Mouse (Mus musculus) T-helper 1 cell (primary cell): ENCODE data around the gene Rbfox1.

Source experiments
- in situ Hi-C: fragments of 300-600 bp; cut with MboI, MseI; formaldehyde crosslinking; loops from one replicate; pipeline ENCODE4 v1.15.1; 2025; ENCODE audit warnings: high pct_unique_total_duplicates

Rbfox1 gene

DNA sequence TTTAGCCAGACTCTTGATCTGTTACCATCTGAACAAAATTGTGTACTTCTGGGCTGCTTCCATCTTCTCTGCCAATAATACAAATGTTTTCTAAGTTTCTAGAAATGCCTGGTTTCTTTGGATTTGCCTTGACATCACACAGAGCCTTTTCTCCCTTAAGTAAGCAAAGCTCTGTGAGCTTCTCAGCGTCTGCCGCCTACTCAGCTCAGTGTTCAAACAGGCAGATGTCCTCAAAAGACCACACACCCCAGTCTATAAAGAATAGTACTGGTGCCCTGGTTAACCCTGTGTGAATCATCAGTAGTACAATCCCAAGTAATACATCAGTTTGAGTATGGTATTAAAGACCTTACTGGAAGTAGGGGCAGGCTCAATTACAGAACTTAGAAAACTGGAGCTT, 1322.4 kb downstream of the Rbfox1 start:
- in situ Hi-C loops: no loop called here

DNA sequence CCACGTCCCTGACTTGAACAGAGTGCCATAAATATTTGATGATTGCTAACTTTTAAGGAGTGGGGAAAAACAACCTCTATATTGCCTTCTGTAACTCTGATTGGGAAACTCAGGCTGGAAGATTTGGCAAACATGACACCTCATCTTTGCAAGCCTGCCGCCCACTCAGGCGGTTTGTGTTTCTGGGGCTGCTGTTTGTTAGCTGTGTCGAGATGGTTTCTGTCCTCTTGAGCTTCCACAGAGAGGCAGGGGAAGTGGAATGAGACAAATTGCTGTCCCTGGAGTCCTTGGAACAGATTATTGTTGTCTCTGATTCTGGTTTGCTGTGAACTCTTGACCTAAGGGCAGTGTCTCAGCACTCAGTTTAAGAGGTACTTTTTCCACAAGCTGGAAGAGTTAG, 1327.6 kb downstream of the Rbfox1 start:
- in situ Hi-C loops: no loop called here

DNA sequence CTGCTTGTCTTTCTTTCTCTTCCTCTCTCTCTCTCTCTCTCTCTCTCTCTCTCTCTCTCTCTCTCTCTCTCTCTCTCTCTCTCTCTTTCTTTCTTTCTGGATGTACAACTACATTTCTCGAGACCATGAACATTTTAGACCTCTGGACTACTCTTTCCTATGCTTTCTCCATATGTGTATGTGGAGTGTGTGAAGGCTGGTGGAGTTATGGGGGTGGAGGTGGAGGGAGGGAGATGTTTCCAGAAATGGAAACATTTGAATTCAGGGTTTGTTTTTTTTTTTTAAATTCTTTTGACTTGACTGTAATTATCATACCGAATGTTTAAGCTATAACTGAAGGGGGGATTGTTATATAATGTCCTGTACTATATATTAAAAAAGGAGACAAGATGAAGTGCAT, 1338.1 kb downstream of the Rbfox1 start:
- in situ Hi-C loops: no loop called here

DNA sequence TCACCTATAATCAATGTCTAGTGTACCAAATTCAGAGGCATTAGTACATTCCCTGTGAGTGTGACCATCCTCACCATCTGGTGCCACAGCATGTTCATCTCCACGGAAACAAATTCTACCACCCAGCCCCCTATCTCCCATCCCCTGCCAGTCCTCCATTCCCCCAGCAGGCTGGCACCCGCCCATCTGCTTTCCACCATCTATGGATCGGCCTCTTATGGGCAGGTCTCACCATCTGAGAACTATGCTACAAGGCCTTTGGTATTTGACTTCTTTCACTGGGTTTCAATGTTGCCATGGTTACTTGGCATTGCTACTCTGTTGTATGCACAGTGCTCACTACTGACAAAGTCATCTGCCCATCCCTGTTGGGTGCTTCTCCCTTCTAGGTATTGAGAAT, 1340.8 kb downstream of the Rbfox1 start:
- in situ Hi-C loops: no loop called here

DNA sequence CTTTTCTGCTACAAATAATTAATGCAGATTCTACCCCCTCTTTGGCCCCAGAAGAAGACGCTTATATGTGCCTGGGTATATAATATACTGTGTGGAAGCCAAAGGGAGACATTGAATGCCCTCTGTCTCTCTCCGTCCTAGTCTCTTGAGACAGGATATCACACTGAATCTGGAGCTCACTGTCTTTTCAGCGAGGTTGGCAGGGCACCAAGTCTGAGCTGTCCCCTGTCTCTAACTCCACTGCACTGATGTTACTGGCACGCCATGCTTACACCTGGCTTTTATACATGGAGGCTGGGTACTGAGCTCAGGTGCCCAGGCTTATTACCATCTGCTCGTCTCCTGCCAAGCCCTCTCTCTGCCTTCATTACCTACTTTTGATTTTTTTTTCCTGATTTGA, 1343.1 kb downstream of the Rbfox1 start:
- in situ Hi-C loops: no loop called here

DNA sequence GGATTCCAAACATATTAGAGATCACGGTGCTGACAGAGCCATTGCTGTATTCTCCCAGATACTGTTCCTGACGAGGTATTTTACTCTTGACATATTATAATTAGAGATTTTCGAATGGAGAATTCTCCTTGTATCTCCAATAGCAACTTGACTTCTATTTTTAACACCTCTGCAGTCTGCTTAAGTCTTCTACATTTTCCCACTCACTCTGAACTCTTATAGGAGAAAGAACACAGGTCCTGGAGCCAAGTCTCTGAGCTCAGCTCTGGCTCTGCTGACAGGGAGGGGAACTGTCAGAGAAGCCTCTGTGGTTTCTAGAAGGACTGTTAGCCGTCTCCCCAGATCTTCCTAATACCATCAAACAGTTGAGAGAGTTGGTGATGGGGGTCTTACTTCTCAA, 1344.1 kb downstream of the Rbfox1 start:
- in situ Hi-C loops: no loop called here

DNA sequence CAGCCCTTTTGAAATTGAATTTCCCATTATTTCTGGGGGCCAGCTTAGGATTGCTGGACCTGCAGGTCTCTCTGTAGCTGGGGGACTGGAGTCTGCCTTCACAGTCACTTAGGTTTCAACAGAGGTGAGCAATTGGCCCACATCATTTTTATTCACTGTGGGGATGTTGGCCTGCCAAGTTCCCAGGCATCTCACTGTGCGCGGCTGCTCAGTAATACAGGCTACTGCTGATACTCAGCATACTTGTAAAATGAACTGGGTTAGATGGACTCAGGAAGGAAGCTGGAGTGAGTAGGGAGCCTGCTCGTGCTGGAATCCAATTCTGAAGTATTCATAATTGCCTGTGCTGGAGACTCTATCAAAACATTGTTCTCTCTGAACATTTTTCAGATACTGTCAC, 1356.5 kb downstream of the Rbfox1 start:
- in situ Hi-C loops: no loop called here

DNA sequence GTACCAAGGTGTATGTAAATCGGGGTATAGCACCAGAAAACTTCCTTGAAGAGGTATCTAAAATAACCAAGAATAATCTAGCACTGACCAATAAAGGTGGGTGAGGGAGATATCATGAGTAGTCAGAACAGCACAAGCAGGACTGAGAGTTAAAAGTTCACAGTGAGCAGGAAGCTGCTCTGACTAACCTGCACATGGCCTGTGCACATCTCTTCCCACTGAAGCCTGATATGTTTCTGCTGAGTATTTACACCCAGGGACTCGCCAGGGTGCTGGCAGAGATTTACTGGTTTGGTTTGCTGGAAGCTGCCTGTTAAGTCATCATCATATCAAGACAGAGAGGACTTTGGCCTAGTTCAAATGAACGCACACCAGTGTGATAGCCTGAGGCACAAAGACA, 1357.3 kb downstream of the Rbfox1 start:
- in situ Hi-C loops: no loop called here

DNA sequence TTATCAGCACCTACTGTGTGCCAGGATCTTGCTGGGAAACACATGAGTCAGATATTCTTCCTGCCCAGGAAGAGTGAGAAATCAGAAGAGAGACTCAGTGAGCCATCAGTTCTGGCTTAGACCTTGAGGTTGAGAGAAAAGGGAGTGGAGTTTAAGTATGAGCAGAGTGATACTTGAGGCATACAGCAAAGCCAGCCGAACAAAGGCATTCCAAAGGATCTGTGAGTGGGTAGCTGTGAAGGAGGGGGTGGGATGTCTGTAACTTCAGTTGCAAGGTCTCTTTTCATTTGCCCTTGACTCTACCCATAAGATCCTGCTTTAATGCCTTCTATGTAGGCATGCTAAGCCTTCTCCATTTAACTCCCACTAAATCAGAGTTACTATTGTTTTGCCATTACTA, 1359.2 kb downstream of the Rbfox1 start:
- in situ Hi-C loops: no loop called here

DNA sequence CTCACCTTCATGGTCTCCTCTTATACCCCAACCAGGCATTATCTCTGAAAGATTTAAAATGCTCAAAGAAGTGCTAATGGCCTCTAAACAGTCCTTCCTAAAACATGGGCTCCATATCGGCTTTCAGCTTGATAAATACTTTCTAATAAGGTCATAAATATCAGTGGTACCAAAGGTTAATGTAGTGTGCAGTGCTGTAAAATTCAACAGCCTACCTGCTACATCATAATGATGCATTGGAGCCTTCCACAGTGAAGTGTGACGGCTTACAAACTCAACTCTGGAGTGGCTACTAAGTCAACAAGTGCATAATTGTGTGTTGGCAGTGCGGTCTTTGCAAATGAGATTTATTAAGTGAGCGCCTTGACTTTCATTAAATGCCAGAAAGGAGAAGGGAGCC, 1366.5 kb downstream of the Rbfox1 start:
- in situ Hi-C loops: loop anchor here (10.0 kb wide), 1 partner anchor 1587 kb away; no protein-coding TSS in a partner anchor

DNA sequence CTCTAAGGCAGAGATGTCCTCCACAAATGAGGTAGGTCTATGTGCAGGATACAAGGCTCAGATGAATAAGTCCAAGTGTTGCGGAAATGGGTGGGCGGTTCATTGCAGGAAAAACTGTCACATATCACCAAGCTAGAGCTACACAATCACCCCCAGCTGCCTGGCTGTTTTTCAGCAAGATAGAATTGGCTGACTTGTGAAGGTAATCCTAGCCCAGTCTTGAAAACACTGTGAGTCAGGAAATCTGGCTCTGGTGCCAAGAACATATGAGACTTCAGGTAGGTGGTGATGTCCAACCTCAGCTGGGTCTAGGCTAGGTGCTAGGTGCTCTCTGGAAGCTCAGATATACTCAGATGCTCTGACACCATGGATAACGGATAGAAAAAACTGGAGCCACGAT, 1372.2 kb downstream of the Rbfox1 start:
- in situ Hi-C loops: loop anchor here (5.0 to 10.0 kb wide), 2 partner anchors 60 to 1593 kb away; no protein-coding TSS in a partner anchor

DNA sequence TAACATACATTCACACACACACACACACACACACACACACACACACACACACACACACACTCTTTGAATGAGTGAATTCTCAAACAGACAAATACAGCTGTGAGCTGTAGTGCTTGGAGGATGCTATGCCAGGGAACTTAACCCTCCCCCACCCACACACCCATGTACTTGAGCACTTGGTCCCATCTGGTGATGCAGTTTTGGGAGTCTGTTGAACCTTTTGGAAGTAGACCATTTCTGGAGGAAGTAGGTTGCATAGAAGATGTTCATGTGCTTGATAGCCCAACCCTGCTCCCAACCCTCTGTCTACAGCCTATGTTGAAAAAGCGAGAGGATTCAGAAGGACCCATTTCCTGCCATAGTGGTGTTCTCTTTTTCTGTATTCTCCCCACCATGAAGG, 1378.1 kb downstream of the Rbfox1 start:
- in situ Hi-C loops: loop anchor here (10.0 kb wide), 1 partner anchor 1632 kb away; no protein-coding TSS in a partner anchor

DNA sequence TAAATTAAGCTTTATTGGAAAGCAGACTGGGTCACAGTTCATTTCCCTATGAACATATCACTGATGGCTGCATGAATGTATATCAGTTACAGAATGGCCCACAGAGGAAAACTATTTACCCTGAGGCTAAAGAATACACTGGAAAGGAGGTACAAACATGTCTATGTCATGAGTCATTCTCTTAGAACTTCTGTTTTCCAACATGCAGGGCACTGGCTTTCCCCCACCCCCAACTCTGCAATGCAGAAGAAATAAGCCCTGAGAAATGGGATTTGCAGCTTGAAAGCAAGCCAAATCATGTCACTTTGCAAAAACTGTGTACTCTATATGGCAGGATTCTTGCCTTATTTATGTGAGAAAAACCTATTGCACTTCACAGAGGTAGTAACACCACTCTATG, 1380.6 kb downstream of the Rbfox1 start:
- in situ Hi-C loops: loop anchor here (10.0 kb wide), 1 partner anchor 1629 kb away; no protein-coding TSS in a partner anchor

DNA sequence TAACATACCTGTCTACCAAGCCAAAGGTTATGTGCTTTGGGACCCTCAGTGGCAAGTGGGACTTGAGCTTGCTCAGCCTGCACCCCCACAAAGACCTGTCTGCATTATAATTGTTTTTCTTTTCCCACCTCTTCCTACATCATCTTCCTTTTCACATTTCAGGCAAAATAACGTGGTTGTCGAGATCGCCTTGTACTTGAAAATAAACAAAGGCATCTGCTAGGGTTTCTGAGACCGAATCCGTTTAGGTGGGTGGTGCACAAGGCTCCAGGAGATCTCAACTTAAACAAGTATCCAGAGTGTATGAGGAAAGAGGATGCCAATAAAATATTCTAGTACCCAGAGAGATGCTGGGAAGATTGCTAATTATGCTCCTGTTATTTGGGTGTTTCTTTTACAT, 1390.3 kb downstream of the Rbfox1 start:
- in situ Hi-C loops: no loop called here

DNA sequence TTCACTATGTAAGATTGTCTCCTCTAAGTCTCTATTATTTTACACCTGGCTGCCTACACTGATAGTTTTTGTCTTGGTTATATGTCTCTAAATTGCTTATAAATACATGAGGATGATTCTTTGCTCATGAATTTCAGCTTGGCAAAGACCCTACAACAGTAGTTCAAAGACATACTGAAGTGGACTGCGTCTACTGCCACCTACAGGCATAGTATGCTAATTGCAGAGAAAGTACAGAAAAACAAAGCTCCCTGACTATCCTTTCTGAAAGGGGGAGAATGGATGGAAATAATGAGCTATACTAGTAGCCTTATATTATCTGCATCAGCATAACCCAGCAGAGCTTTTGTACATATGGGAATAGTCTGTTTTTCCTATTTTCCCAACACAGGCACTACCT, 1390.7 kb downstream of the Rbfox1 start:
- in situ Hi-C loops: no loop called here

DNA sequence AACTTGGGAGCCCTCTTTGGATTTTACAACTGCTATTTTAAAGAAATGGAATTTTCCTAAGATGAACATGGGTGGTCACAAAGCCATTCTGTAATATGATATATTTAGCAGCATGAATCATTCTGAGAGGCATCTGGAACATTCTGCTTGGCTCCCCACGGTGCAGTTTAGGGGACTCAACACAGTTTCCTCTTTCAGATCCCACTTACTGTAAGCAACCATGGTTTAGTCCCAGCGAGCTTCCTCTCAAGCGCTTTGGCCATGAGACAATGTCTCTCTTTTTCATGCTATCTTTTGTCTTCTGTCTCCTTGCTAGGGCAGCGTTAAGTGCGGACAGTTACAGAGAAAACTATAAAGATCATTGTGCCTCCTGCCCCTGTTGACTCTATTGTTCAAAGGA, 1394.4 kb downstream of the Rbfox1 start:
- in situ Hi-C loops: no loop called here

DNA sequence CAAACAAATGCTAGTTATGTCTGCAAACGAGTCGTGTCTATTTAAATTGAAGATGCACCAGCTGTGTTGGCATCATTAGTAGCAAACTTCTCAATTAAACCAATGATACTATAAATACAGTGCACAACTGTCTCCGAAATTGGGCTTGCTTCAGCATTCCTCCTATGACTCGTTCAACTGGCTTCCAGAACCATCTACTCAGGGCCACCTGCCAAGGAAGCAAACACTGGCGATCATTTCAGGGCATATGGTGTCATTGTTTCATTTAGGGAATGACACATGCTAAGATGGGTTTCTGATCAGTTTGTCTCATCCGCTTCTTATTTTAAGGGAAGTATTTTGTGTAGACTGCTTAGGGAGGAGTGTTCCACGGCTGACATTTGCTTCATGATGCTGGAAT, 1397.1 kb downstream of the Rbfox1 start:
- in situ Hi-C loops: no loop called here

DNA sequence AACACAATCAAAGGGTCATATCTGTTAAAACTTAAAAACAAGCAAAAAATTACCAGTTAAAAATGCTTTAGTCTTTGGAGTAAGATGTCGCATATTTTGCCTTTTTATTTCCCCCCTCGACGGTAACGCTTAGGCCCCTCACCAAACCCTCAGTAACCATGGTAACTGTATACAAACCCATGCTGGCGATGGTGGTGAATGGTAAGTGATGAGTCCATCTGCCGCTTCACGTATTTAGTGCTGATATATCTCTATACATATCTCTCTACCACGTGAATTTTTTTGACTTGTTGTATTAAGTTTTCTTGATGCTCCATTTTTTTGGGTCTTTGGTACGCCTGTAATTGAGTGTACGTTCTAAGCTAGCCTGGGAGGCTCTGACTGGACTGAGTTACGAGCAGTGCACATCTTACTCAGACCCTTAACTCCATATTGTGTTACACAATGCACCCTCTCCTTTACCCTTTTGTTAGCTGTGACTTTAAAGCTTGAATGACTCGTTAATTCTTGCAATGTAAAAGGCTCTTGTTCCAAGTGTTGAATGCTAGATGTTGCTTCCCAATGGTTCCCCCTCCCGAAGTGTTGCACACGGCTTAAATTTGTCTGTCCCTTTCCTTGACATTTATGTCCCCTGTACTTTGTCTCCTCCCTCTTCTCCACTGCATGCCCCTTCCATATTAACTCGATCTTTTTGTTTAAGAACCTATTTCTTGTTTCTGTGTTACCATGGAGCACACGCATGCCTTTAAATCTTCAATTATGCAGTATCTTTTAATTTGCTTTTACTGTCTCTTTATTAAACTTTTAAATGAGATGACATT, 1408.0 kb downstream of the Rbfox1 start:
- in situ Hi-C loops: no loop called here

DNA sequence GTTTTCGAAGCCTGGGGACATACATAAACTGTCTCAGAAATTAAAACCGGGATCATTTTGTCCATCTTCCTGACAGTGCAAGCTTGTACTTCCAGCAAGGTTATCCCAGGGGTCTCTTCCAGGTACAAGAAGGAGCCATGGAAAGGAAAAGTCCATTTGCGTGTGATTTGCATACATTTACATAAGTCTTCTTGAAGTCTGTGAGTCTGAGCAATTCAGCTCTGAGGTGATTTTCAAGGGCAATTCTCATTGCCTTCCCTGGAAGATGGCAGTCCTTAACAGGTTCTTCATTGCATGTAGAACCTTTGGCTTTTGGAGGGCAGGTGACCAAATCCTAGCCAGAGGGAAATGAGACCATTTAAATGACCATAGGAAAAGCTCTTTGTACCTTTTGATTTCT, 1417.3 kb downstream of the Rbfox1 start:
- in situ Hi-C loops: no loop called here

DNA sequence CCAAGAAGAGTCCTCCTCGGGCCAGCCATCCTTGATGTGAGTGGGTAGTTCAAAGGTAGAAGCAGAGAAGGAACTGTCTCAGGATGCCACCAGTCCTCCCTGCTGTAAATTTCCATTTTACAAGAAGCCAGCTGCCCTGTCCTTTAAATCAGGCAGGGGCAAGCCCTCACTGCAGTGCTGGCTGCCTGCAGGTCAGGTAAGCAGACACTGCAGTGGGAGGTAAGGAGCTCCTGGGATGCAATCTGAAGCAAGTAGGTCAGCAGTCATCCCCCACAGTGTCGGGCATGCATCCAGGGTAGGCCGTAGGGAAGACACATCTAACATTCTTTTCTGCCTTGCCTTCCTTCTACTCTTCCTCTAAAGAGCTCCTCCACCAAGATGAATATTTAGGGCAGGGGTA, 1444.0 kb downstream of the Rbfox1 start:
- in situ Hi-C loops: no loop called here

DNA sequence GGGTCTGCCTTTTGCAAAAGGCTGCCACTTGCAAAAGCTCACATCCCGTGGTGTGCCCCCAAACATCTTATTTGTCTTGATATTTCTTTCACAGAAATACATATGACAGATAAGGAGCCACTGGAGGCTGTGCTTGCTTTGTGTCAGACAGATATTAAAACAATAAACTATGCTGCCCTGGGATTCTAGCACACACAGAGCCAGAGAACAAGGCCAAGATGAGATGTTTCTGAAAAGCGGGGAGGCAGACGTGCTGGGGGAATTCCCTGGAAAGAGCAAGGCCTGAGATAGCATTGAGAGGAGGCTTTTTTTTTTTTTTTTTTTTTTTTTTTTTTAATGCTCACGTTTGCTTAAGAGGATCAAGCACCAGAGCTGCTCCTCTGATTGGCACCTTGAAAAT, 1456.0 kb downstream of the Rbfox1 start:
- in situ Hi-C loops: no loop called here

DNA sequence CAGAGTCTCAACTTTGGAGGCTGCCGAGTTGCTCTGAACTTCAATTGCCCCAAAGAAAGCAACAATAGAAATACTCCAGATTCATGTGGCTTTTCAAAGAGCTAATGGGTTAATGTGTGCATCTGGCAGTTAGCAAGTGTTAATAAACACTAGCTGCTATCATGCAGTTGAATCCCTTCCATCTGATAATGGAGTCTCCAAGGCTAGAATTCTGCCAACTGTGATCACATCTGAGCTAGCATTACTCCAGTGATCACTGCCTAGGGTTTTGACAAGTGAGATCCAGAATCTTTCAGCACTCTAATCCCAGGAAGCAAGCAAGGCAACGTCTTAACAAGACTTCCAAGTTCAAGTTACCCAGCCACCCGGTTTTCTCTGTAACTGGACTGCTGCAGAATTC, 1460.1 kb downstream of the Rbfox1 start:
- in situ Hi-C loops: no loop called here

DNA sequence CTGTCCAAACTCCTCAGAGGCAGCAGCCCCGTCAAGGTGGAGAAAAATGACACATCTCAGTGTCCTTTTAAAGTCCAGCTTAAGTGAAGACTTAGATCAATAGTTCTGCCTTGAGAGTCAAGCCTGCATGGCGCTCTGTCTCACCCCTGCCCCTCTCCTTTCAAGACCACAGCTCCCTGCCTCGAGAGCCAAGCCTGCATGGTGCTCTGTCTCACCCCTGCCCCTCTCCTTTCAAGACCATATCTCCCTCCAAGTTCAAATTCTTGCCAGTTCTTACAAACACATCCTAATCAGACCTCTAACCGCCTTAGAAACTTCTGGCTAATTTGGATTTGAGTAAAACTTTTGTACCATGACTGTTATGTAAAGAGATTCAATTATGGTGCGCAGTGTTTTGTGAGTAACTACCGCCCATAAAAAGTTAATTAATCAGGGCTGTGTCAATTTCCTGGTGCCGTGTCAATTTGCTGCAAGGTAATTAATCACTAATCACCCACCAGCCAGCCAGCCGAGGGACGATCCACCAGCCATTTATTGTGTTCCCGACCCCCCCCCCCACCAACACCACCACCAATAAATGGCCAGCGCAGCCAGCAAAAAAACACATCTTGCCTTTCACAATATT, 1461.0 kb downstream of the Rbfox1 start:
- in situ Hi-C loops: no loop called here
